Mouse (Mus musculus) kidney, postnatal 25 days (tissue): ENCODE measurements at regions not wholly inside any gene's neighbourhood (a gene's known extent, or its start where the extent isn't known, plus 50 kb on each side); places are given as distances from the start of the nearest gene placed in this dataset.

Experiments
- DNase-seq, 2 experiments: peaks; one replicate each; pipeline ENCODE4 v3.0.0; 2021; ENCODE audit warnings: mixed read lengths in 2 of 2

GRCm38 (mm10) chr9:115806018-115806702 is 103.1 kb upstream of the Gadl1 start:
- DNase-seq, result no peak

- DNase-seq, result no peak
These were observed 69.1 kb upstream of the Gadl1 start for GRCm38 (mm10) chr9:115840186-115840585.

GRCm38 (mm10) chr9:115840791-115841190 is 68.5 kb upstream of the Gadl1 start:
- DNase-seq, result no peak

GRCm38 (mm10) chr9:115841684-115842083 is 67.6 kb upstream of the Gadl1 start:
- DNase-seq, result no peak

GRCm38 (mm10) chr9:115844340-115844739 is 64.9 kb upstream of the Gadl1 start:
- no peak for DNase-seq

- DNase-seq, result no peak
These were observed 64.2 kb upstream of the Gadl1 start for GRCm38 (mm10) chr9:115845091-115845490.

- no peak for DNase-seq
These were observed 61.8 kb upstream of the Gadl1 start for GRCm38 (mm10) chr9:115847289-115848074.

GRCm38 (mm10) chr9:115853210-115853842 is 55.9 kb upstream of the Gadl1 start:
- DNase-seq, result peak in 1 of 2 experiments; percentile 10

GRCm38 (mm10) chr9:115857301-115857700 is 52.0 kb upstream of the Gadl1 start:
- DNase-seq, result no peak

- no peak for DNase-seq
These were observed 50.4 kb upstream of the Gadl1 start for GRCm38 (mm10) chr9:115858848-115859247.
